Mouse (Mus musculus) cerebellum, postnatal 36 days (tissue): ENCODE results near the gene Kcnk10.

Experiments used
- DNase-seq, 2 experiments: peaks; one replicate each; pipeline ENCODE4 v3.0.0; 2021 to 2022; ENCODE audit warnings: mixed read lengths in 2 of 2

The Kcnk10 gene

GRCm38 (mm10) chr12:98505601-98506000 lies 72.5 kb downstream of the Kcnk10 start:
- DNase-seq: peak in 1 of 2 experiments; percentile 26

- DNase-seq: no peak
Observed at GRCm38 (mm10) chr12:98501528-98502280, 76.4 kb downstream of the Kcnk10 start.

- no peak for DNase-seq
Observed at GRCm38 (mm10) chr12:98501045-98501444, 77.1 kb downstream of the Kcnk10 start.

GRCm38 (mm10) chr12:98481460-98481859 lies 96.7 kb downstream of the Kcnk10 start:
- DNase-seq: peak; percentile 59 to 62

- DNase-seq: peak in 1 of 2 experiments; percentile 30
Observed at GRCm38 (mm10) chr12:98481048-98481447, 97.1 kb downstream of the Kcnk10 start.

GRCm38 (mm10) chr12:98477673-98478461 lies 100.2 kb downstream of the Kcnk10 start:
- no peak for DNase-seq

- DNase-seq: no peak
Observed at GRCm38 (mm10) chr12:98471232-98471631, 106.9 kb downstream of the Kcnk10 start.

- DNase-seq: peak in 1 of 2 experiments; percentile 9
Observed at GRCm38 (mm10) chr12:98470097-98470496, 108.0 kb downstream of the Kcnk10 start.

- peak; percentile 46 for DNase-seq
Observed at GRCm38 (mm10) chr12:98467793-98468192, 110.3 kb downstream of the Kcnk10 start.

- DNase-seq: peak; percentile 59 to 60
Observed at GRCm38 (mm10) chr12:98459889-98460288, 118.2 kb downstream of the Kcnk10 start.

- DNase-seq: peak in 1 of 2 experiments; percentile 51
Observed at GRCm38 (mm10) chr12:98458944-98459343, 119.2 kb downstream of the Kcnk10 start.

GRCm38 (mm10) chr12:98458516-98458915 lies 119.6 kb downstream of the Kcnk10 start:
- DNase-seq: peak; percentile 45 to 74

GRCm38 (mm10) chr12:98453161-98453560 lies 124.9 kb downstream of the Kcnk10 start:
- DNase-seq: peak; percentile 86 to 88

GRCm38 (mm10) chr12:98452646-98453045 lies 125.5 kb downstream of the Kcnk10 start:
- peak; percentile 72 to 74 for DNase-seq

- DNase-seq: no peak
Observed at GRCm38 (mm10) chr12:98445637-98446036, 132.5 kb downstream of the Kcnk10 start.

GRCm38 (mm10) chr12:98444860-98445259 lies 133.2 kb downstream of the Kcnk10 start:
- no peak for DNase-seq

GRCm38 (mm10) chr12:98443754-98444153 lies 134.4 kb downstream of the Kcnk10 start:
- DNase-seq: no peak

- no peak for DNase-seq
Observed at GRCm38 (mm10) chr12:98438080-98438479, 140.0 kb downstream of the Kcnk10 start.

GRCm38 (mm10) chr12:98430683-98431082 lies 147.4 kb downstream of the Kcnk10 start:
- DNase-seq: no peak

GRCm38 (mm10) chr12:98421340-98421739 lies 156.8 kb downstream of the Kcnk10 start:
- no peak for DNase-seq

- DNase-seq: no peak
Observed at GRCm38 (mm10) chr12:98419849-98420248, 158.3 kb downstream of the Kcnk10 start.

GRCm38 (mm10) chr12:98409580-98409979 lies 168.5 kb downstream of the Kcnk10 start:
- peak in 1 of 2 experiments; percentile 21 for DNase-seq

- DNase-seq: no peak
Observed at GRCm38 (mm10) chr12:98406598-98406997, 171.5 kb downstream of the Kcnk10 start.

- no peak for DNase-seq
Observed at GRCm38 (mm10) chr12:98406076-98406475, 172.0 kb downstream of the Kcnk10 start.
